Mouse (Mus musculus): Measurements from ENCODE around the gene Rbfox2. TPM values are rescaled to one million over a fixed set of nuclear protein-coding genes. Genes with fewer than 3 reads are reported as not detected.
A peak's percentile ranks its signal among the peaks of the same experiment; 100 is the strongest.
"Not testable (repeated sequence)": the region's sequence is repeated elsewhere in the genome, so short reads cannot be mapped to it uniquely, and the experiment has no call there.

Rbfox2 gene
- polyA plus RNA-seq, 1 experiment from 2014 or later: 96.9 TPM

GRCm38 (mm10) chr15:77342962-77343526 is 36.2 kb upstream of the Rbfox2 start:
- 17% methylated on average over 18 of the region's 18 CpGs for WGBS
- no peaks in the 10 kb centered on the region for H3K36me3 ChIP-seq
- ATAC-seq (ENCODE audit: insufficient number of reproducible peaks, insufficient read depth, low FRiP score, low TSS enrichment): no peak
- peak overlapping the region; percentile 93 for H3K27ac ChIP-seq
- no peaks in the 10 kb centered on the region for H3K9me3 ChIP-seq
- H3K4me3 ChIP-seq: no peak overlapping the region; the same call in 1 of the 2 replicates
- no peaks in the 10 kb centered on the region for H3K27me3 ChIP-seq
- H3K4me2 ChIP-seq (replicated peaks): peak overlapping the region; percentile 40
- peaks cover 34% of the 10 kb centered on the region for H3K4me1 ChIP-seq
- H3K9ac ChIP-seq: peak overlapping the region; percentile 43; the same call in 1 of the 2 replicates

GRCm38 (mm10) chr15:77342005-77342404 is 35.2 kb upstream of the Rbfox2 start:
- H3K4me3 ChIP-seq: no peak overlapping the region
- no peak overlapping the region for H3K9ac ChIP-seq
- no peaks in the 10 kb centered on the region for H3K36me3 ChIP-seq
- WGBS: 85% methylated on average over 6 of the region's 6 CpGs
- no peaks in the 10 kb centered on the region for H3K9me3 ChIP-seq
- no peak for ATAC-seq (ENCODE audit: insufficient number of reproducible peaks, insufficient read depth, low FRiP score, low TSS enrichment)
- H3K27ac ChIP-seq: no peak overlapping the region
- H3K4me2 ChIP-seq (replicated peaks): no peak overlapping the region
- no peaks in the 10 kb centered on the region for H3K27me3 ChIP-seq
- peaks cover 34% of the 10 kb centered on the region for H3K4me1 ChIP-seq

- H3K4me1 ChIP-seq: peaks cover 41% of the 10 kb centered on the region
These were observed 33.8 kb upstream of the Rbfox2 start for GRCm38 (mm10) chr15:77340581-77340980.

GRCm38 (mm10) chr15:77338924-77339429 is 32.2 kb upstream of the Rbfox2 start:
- Histone ChIP-seq H3K9me3 (no peaks in the 10 kb centered on the region), H3K4me1 (peaks cover 29% of the 10 kb centered on the region), H3K4me3 (no peak overlapping the region), H3K27ac (no peak overlapping the region), H3K4me2 (replicated peaks) (no peak overlapping the region), H3K9ac (no peak overlapping the region), H3K27me3 (no peaks in the 10 kb centered on the region), H3K36me3 (no peaks in the 10 kb centered on the region)
- 23% methylated on average over 8 of the region's 8 CpGs for WGBS
- ATAC-seq (ENCODE audit: insufficient number of reproducible peaks, insufficient read depth, low FRiP score, low TSS enrichment): no peak

More at GRCm38 (mm10) chr15:77340581-77340980, 33.8 kb upstream of the Rbfox2 start:
- no peaks in the 10 kb centered on the region for H3K36me3 ChIP-seq
- H3K27ac ChIP-seq: no peak overlapping the region
- no peak overlapping the region for H3K4me3 ChIP-seq
- no peak for ATAC-seq (ENCODE audit: insufficient number of reproducible peaks, insufficient read depth, low FRiP score, low TSS enrichment)
- H3K9me3 ChIP-seq: no peaks in the 10 kb centered on the region
- no peaks in the 10 kb centered on the region for H3K27me3 ChIP-seq
- H3K4me2 ChIP-seq (replicated peaks): no peak overlapping the region
- no peak overlapping the region for H3K9ac ChIP-seq

- H3K27ac ChIP-seq: no peak overlapping the region
- peaks cover 23% of the 10 kb centered on the region for H3K4me1 ChIP-seq
- H3K4me3 ChIP-seq: no peak overlapping the region
- WGBS: 68% methylated on average over 7 of the region's 7 CpGs
- H3K4me2 ChIP-seq (replicated peaks): no peak overlapping the region
- no peak overlapping the region for H3K9ac ChIP-seq
- no peak for ATAC-seq (ENCODE audit: insufficient number of reproducible peaks, insufficient read depth, low FRiP score, low TSS enrichment)
- H3K9me3 ChIP-seq: no peaks in the 10 kb centered on the region
- no peaks in the 10 kb centered on the region for H3K27me3 ChIP-seq
- no peaks in the 10 kb centered on the region for H3K36me3 ChIP-seq
These were observed 31.6 kb upstream of the Rbfox2 start for GRCm38 (mm10) chr15:77338451-77338850.

- H3K4me3 ChIP-seq: no peak overlapping the region
- H3K9me3 ChIP-seq: no peaks in the 10 kb centered on the region
- H3K4me1 ChIP-seq: peaks cover 18% of the 10 kb centered on the region
- ATAC-seq (ENCODE audit: insufficient number of reproducible peaks, insufficient read depth, low FRiP score, low TSS enrichment): no peak
- no peak overlapping the region for H3K4me2 ChIP-seq (replicated peaks)
- H3K9ac ChIP-seq: no peak overlapping the region
- H3K27ac ChIP-seq: no peak overlapping the region
- no peaks in the 10 kb centered on the region for H3K27me3 ChIP-seq
- WGBS: 63% methylated on average over 3 of the region's 3 CpGs
- no peaks in the 10 kb centered on the region for H3K36me3 ChIP-seq
These were observed 31.1 kb upstream of the Rbfox2 start for GRCm38 (mm10) chr15:77337926-77338325.

GRCm38 (mm10) chr15:77336968-77337341 is 30.2 kb upstream of the Rbfox2 start:
- peak; percentile 50 for ATAC-seq (ENCODE audit: insufficient number of reproducible peaks, insufficient read depth, low FRiP score, low TSS enrichment)
- Histone ChIP-seq H3K36me3 (no peaks in the 10 kb centered on the region), H3K27me3 (no peaks in the 10 kb centered on the region), H3K9ac (no peak overlapping the region), H3K9me3 (no peaks in the 10 kb centered on the region), H3K4me1 (peaks cover 11% of the 10 kb centered on the region), H3K4me3 (no peak overlapping the region), H3K4me2 (replicated peaks) (peak overlapping the region; percentile 44), H3K27ac (peak overlapping the region; percentile 89)
- WGBS: 36% methylated on average over 9 of the region's 9 CpGs

GRCm38 (mm10) chr15:77336287-77336967 is 29.6 kb upstream of the Rbfox2 start:
- no peaks in the 10 kb centered on the region for H3K9me3 ChIP-seq
- H3K4me3 ChIP-seq: peak overlapping the region; percentile 20
- 1% methylated on average over 32 of the region's 32 CpGs for WGBS
- H3K4me2 ChIP-seq (replicated peaks): peak overlapping the region; percentile 44
- H3K27ac ChIP-seq: peak overlapping the region; percentile 89
- ATAC-seq (ENCODE audit: insufficient number of reproducible peaks, insufficient read depth, low FRiP score, low TSS enrichment): peak; percentile 44
- H3K9ac ChIP-seq: peak overlapping the region; percentile 44
- no peaks in the 10 kb centered on the region for H3K36me3 ChIP-seq
- peaks cover 12% of the 10 kb centered on the region for H3K4me1 ChIP-seq
- no peaks in the 10 kb centered on the region for H3K27me3 ChIP-seq

- H3K9me3 ChIP-seq; ATAC-seq (ENCODE audit: insufficient number of reproducible peaks, insufficient read depth, low FRiP score, low TSS enrichment); H3K9ac ChIP-seq; H3K36me3 ChIP-seq; H3K27ac ChIP-seq; H3K4me2 ChIP-seq (replicated peaks); H3K27me3 ChIP-seq; H3K4me3 ChIP-seq: not testable (repeated sequence)
- H3K4me1 ChIP-seq: peaks cover 18% of the 10 kb centered on the region
- WGBS: 84% methylated on average over 3 of the region's 3 CpGs
These were observed 28.4 kb upstream of the Rbfox2 start for GRCm38 (mm10) chr15:77335185-77335584.

- no peaks in the 10 kb centered on the region for H3K9me3 ChIP-seq
- peaks cover 14% of the 10 kb centered on the region for H3K4me1 ChIP-seq
- no peaks in the 10 kb centered on the region for H3K36me3 ChIP-seq
- WGBS: 77% methylated on average over 7 of the region's 7 CpGs
- no peak for ATAC-seq (ENCODE audit: insufficient number of reproducible peaks, insufficient read depth, low FRiP score, low TSS enrichment)
- no peak overlapping the region for H3K9ac ChIP-seq
- H3K4me2 ChIP-seq (replicated peaks): no peak overlapping the region
- H3K27me3 ChIP-seq: no peaks in the 10 kb centered on the region
- H3K4me3 ChIP-seq: no peak overlapping the region
- no peak overlapping the region for H3K27ac ChIP-seq
These were observed 25.6 kb upstream of the Rbfox2 start for GRCm38 (mm10) chr15:77332272-77332991.

GRCm38 (mm10) chr15:77331444-77331843 is 24.6 kb upstream of the Rbfox2 start:
- Histone ChIP-seq H3K36me3 (no peaks in the 10 kb centered on the region), H3K9ac (no peak overlapping the region), H3K9me3 (no peaks in the 10 kb centered on the region), H3K4me2 (replicated peaks) (no peak overlapping the region), H3K27ac (no peak overlapping the region), H3K4me1 (peaks cover 14% of the 10 kb centered on the region), H3K27me3 (no peaks in the 10 kb centered on the region), H3K4me3 (no peak overlapping the region)
- ATAC-seq (ENCODE audit: insufficient number of reproducible peaks, insufficient read depth, low FRiP score, low TSS enrichment): no peak
- 78% methylated on average over 4 of the region's 4 CpGs for WGBS

All from embryonic facial prominence, embryonic 12.5 days (tissue).